Mouse (Mus musculus) urinary bladder, adult 2 months (tissue): ENCODE measurements at regions not wholly inside any gene's neighbourhood (a gene's known extent, or its start where the extent isn't known, plus 50 kb on each side); places are given as distances from the start of the nearest gene placed in this dataset.

Experiments used
- DNase-seq: peaks from one replicate; pipeline ENCODE4 v3.0.0; 2022; ENCODE audit warnings: low spot score

- DNase-seq = no peak
These were observed 104.6 kb upstream of the 1700056E22Rik start for GRCm38 (mm10) chr1:184138661-184139060.

GRCm38 (mm10) chr1:184130897-184131296, 96.8 kb upstream of the 1700056E22Rik start:
- DNase-seq = no peak

- no peak for DNase-seq
These were observed 93.2 kb upstream of the 1700056E22Rik start for GRCm38 (mm10) chr1:184127321-184127720.

GRCm38 (mm10) chr1:184126909-184127308, 92.8 kb upstream of the 1700056E22Rik start:
- no peak for DNase-seq
